ENCODE assay signal across 8 mouse cellular contexts in genomic region chr1:36072588-36073556, GRCm38 (mm10). TPM values are rescaled to one million over a fixed set of nuclear protein-coding genes. Genes with fewer than 3 reads are reported as not detected.
DNase-seq lines count a peak whose midpoint lies in the region; ATAC-seq and TF ChIP-seq lines count a peak whose summit lies in the region.

No protein-coding gene starts in this region.

- no peak for ATAC-seq in G1E (ENCODE audit: extremely low read depth, insufficient number of reproducible peaks, low FRiP score, poor library complexity, severe bottlenecking)
- ATAC-seq in megakaryocyte progenitor cell, adult 5-6 weeks (replicated peaks; ENCODE audit: poor library complexity): 0 out of 2 replicates have a peak, but pooled peaks have one; percentile 15

- TF ChIP-seq POLR2A in heart, adult 2 months (IDR thresholded peaks at IDR 0.05; ENCODE audit: insufficient read depth, low read depth, low read length): no peak
- TF ChIP-seq POLR2A in thymus, adult 2 months (IDR thresholded peaks at IDR 0.05; ENCODE audit: control insufficient read depth, extremely low read depth, insufficient read depth, low read length, poor library complexity): no peak

- H3K27me3 ChIP-seq in heart, adult 2 months (ENCODE audit: control insufficient read depth, insufficient read depth, low read length): no peaks in the 10 kb centered on the region
- H3K27me3 ChIP-seq in G1E (ENCODE audit: insufficient read depth, low read length): no peaks in the 10 kb centered on the region
- no peaks in the 10 kb centered on the region for H3K27me3 ChIP-seq in hindbrain, embryonic 10.5 days (ENCODE audit: insufficient read depth, poor library complexity, severe bottlenecking)
- H3K27me3 ChIP-seq in thymus, adult 2 months (ENCODE audit: control insufficient read depth, insufficient read depth, low read length): no peaks in the 10 kb centered on the region

- peaks cover 26% of the 10 kb centered on the region for H3K4me1 ChIP-seq in heart, adult 2 months (ENCODE audit: control insufficient read depth, insufficient read depth, low read length)
- H3K4me1 ChIP-seq in G1E (ENCODE audit: insufficient read depth, low read depth, low read length): peaks cover 91% of the 10 kb centered on the region
- H3K4me1 ChIP-seq in hindbrain, embryonic 10.5 days (replicated peaks): peaks cover 84% of the 10 kb centered on the region
- H3K4me1 ChIP-seq in thymus, adult 2 months (replicated peaks; ENCODE audit: control insufficient read depth, insufficient read depth, low read length): peaks cover 38% of the 10 kb centered on the region

- no peak for TF ChIP-seq EP300 in heart, adult 2 months (IDR thresholded peaks at IDR 0.05; ENCODE audit: insufficient read depth, low read depth, low read length)

- no peak for TF ChIP-seq CTCF in heart, adult 2 months (IDR thresholded peaks at IDR 0.05)
- TF ChIP-seq CTCF in G1E (IDR thresholded peaks at IDR 0.05; ENCODE audit: low read depth, low read length): no peak
- no peak for TF ChIP-seq CTCF in thymus, adult 2 months (IDR thresholded peaks at IDR 0.05; ENCODE audit: borderline replicate concordance, control insufficient read depth, extremely low read depth, insufficient read depth, low read length, poor library complexity)

- H3K36me3 ChIP-seq in heart, adult 2 months (ENCODE audit: control insufficient read depth, insufficient read depth, low read length): no peaks in the 10 kb centered on the region
- H3K36me3 ChIP-seq in G1E (replicated peaks): peaks cover 86% of the 10 kb centered on the region
- H3K36me3 ChIP-seq in hindbrain, embryonic 10.5 days: peaks cover 70% of the 10 kb centered on the region
- H3K36me3 ChIP-seq in thymus, adult 2 months (ENCODE audit: control insufficient read depth, insufficient read depth, low read length): 0 out of 2 replicates have a peak, but pooled peaks cover 6% of the 10 kb centered on the region

- H3K9me3 ChIP-seq in G1E (replicated peaks): no peaks in the 10 kb centered on the region
- H3K9me3 ChIP-seq in hindbrain, embryonic 10.5 days: no peaks in the 10 kb centered on the region

- WGBS in heart, adult 2 months: 55% methylated on average over 11 of the region's 11 CpGs
- 73% methylated on average over 11 of the region's 11 CpGs for WGBS in hindbrain, embryonic 10.5 days
- WGBS in thymus, adult 2 months: 78% methylated on average over 11 of the region's 11 CpGs

- H3K9ac ChIP-seq in heart, adult 2 months (ENCODE audit: low read depth, low read length): no peak overlapping the region

- peak overlapping the region; percentile 17 for H3K27ac ChIP-seq in heart, adult 2 months
- H3K27ac ChIP-seq in hindbrain, embryonic 10.5 days: no peak overlapping the region
- no peak overlapping the region for H3K27ac ChIP-seq in thymus, adult 2 months (ENCODE audit: control insufficient read depth, insufficient read depth, low read length)

- H3K79me2 ChIP-seq in heart, adult 2 months (replicated peaks; ENCODE audit: control insufficient read depth, insufficient read depth, low read length): peaks cover 8% of the 10 kb centered on the region

- intact Hi-C loops in heart, adult 2 months (cut with DNase I): loop anchor here (10.0 kb wide), 1 partner anchor 292 kb away; the partner anchor contains the start of gene Kansl3
- intact Hi-C loops in heart, postnatal 25 days (cut with DNase I): no loop called here

- no peak for DNase-seq in heart, adult 2 months
- DNase-seq in heart, postnatal 25 days (ENCODE audit: low spot score): no peak
- no peak for DNase-seq in G1E (ENCODE audit: low spot score)
- DNase-seq in hindbrain, embryonic 10.5 days (ENCODE audit: low spot score): no peak
- no peak for DNase-seq in layer of hippocampus, postnatal 25 days (ENCODE audit: extremely low spot score in 1 of 2, low spot score in 1 of 2)
- no peak for DNase-seq in thymus, adult 2 months
- no peak for DNase-seq in gastrocnemius, postnatal 4 days (ENCODE audit: low spot score in 2 of 2)

- no peak overlapping the region for H3K4me3 ChIP-seq in heart, adult 2 months
- peak overlapping the region; percentile 55; the same call in 1 of the 2 replicates for H3K4me3 ChIP-seq in G1E (ENCODE audit: low read depth, low read length)
- H3K4me3 ChIP-seq in hindbrain, embryonic 10.5 days: peak overlapping the region; percentile 28; the same call in 1 of the 2 replicates
- no peak overlapping the region for H3K4me3 ChIP-seq in thymus, adult 2 months (ENCODE audit: control insufficient read depth, insufficient read depth, low read length)

RNA-seq across cellular contexts. Expression of gene Hs6st1, which starts 4.7 kb away (rescaled TPM):
- total RNA-seq in heart, adult 2 months (2021): 10 to 100 TPM; 22.8 to 23.0 TPM
- 25.3 and 28.9 TPM in 2 replicates for polyA plus RNA-seq in heart, adult 2 months (2012; rRNA removed)
- total RNA-seq in heart, postnatal 25 days (2021): 10 to 100 TPM; 23.0 to 23.1 TPM
- 62.9 and 66.0 TPM in 2 replicates for total RNA-seq in G1E (2014; fragmentation: Nextera tagmentation)
- 29.3 and 32.2 TPM in 2 replicates for total RNA-seq in G1E (2017)
- 49.9 and 54.9 TPM in 2 replicates for polyA plus RNA-seq in G1E (2012)
- 5.2 and 6.2 TPM in 2 replicates for polyA plus RNA-seq in hindbrain, embryonic 10.5 days (2016; fragmentation: Nextera tagmentation; extraction: Ambion mirVana)
- total RNA-seq in megakaryocyte progenitor cell, adult 5-6 weeks (2015): 12.6 and 17.7 TPM in 2 replicates
- total RNA-seq in megakaryocyte progenitor cell, adult 5-6 weeks (2017): 7.3 and 10.0 TPM in 2 replicates
- total RNA-seq in layer of hippocampus, postnatal 25 days (2021): 10 to 100 TPM; 40.9 to 43.0 TPM
- polyA plus RNA-seq in thymus, adult 2 months (2012; rRNA removed): 125 and 128 TPM in 2 replicates
- 10 to 100 TPM; 39.7 to 40.5 TPM for total RNA-seq in gastrocnemius, postnatal 4 days (2021)

Comparison
In these comparisons a context has a peak if more than half of its experiments do, and no peak if none do; other contexts are left out.
1. H3K4me3 ChIP-seq: peak in G1E (single experiment) and hindbrain, embryonic 10.5 days (single experiment); none in heart, adult 2 months (single experiment) and thymus, adult 2 months (single experiment).